Mouse (Mus musculus): ENCODE results near the gene Prrg2. TPM values are rescaled to one million over a fixed set of nuclear protein-coding genes. Genes with fewer than 3 reads are reported as not detected.
"Not testable (repeated sequence)": the region's sequence is repeated elsewhere in the genome, so short reads cannot be mapped to it uniquely, and the experiment has no call there.

The Prrg2 gene
- polyA plus RNA-seq, 1 experiment from 2014 or later, result 9.9 TPM

DNA sequence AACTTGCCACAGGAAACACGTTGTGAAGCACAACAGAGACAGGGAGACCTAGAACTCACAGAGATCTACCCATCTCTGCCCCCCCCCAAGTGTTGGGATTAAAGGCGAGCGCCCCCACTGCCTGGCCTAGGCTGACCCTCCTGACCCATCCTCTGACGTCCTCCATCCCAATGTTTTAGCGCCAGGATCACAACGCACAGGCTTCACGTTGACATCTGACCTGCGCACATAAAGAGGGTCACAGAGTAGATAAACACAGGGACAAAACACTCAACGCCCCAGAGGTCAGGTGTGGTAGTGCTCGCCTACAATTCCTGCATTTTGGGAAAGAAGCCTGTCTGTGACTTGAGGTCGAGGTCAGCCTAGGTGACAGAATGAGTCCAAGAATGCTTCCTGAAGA, 25.8 kb downstream of the Prrg2 start:
- DNase-seq (ENCODE audit: low spot score), result no peak

DNA sequence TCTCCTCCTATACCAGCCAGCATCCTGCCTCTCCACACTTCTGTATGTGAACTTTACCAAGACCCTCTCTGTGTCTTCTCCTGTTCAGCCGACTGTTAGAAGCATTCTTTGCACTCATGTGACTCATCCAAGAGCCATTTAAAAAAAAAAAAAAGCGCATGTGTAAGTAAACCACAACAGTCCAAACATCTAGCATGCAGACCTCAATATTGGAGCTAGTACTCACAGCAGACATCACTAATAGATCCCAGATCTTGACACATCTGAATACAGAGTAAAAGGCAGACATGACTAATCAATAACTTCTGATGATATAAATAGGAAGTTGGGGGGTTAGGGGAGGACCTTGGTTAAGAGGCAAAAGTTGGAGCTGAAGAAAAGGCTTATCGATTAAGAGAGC, 26.8 kb downstream of the Prrg2 start:
- DNase-seq (ENCODE audit: low spot score), result no peak

DNA sequence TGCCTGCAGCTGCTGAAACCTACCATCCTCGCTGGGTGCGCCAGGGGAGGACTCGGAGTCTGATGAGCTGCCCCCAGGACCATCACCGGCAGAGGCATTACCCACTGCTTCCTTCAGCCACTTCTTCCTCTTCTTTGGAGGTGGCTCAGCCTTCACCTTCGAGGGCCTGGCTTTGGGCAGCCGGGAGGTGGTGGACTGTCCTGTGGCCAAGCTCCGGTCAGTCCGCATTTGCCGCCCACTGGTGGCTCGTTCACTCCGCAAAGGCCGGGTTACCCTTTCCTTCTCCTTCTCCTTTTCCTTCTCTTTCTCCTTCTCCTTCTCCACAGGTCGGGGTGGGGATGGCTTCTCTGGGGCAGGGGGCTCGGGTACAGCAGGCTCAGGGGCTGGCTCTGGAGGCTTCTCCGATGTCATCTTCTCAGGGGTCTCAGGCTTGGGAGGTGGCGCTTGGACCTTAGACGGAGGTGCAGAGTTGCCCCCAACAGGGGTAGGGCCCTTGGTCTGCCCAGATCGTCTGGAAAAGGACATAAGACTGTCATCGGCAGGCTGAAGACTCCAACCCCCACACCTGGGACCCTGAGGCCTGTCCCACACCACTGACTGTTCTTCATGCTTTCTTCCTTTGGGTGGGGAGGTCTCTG, 28.6 kb downstream of the Prrg2 start:
- DNase-seq (ENCODE audit: low spot score), result no peak

DNA sequence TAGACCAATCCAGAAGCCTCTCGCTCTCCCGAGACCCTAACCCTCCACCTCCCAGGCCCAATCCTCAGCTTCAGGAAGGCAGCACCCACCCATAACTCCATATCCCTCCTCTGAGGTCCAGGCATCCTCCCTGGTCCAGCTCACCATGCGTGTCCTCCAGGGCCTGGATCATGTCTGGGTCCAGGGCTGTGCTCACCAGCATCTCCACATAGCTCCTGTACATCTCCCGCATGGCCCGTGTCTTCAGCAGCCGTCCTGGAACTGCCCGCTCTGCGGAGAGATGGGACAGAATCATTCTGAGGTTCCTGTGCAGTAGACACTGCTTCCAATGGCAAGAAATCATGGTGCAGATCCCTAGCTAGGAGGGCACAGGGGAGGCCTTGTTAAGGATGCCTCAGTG, 31.6 kb downstream of the Prrg2 start:
- no peak for DNase-seq (ENCODE audit: low spot score)

GRCm38 (mm10) chr7:45029995-45030394, 32.5 kb downstream of the Prrg2 start:
- no peak for DNase-seq (ENCODE audit: low spot score)

- DNase-seq (ENCODE audit: low spot score), result no peak
Observed at GRCm38 (mm10) chr7:45028351-45028750, 34.1 kb downstream of the Prrg2 start.

DNA sequence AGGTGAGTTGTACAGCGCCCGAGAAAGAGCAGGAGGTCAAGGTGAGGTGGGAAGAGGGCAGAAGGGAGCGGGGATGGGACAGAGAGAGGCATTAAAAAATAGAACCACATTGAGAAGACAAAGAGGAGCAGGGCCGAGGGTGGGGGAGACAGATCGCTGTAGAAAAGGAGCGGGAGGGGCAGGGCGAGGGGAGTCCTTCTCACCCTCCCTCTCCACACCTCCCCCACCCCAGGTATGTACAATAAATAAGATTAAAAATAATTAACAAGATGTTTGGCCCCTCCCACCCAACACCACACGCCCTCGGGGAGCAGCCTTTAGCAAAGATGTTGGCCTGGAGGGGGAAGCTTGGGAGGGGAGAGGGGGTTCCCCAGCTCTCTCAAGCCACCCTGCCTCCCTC, 34.7 kb downstream of the Prrg2 start:
- DNase-seq (ENCODE audit: low spot score), result no peak

DNA sequence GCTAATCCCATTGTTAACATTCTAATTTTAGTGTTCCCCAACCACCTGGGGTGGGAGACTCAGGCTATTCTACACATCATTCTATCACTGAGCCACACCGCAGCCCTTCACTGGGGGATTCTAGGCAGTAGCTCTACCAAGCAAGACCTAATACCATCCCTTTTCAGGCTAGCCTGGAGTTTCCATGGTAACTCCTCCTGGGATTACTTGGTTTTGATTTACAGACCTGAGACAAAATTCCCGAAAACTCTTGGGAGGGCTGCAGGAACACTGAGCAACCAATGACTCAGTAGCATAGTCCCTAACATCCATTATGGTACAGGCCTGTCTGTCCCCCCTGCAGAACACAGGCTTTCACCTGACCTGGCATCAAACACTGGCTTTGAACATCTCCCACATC, 36.2 kb downstream of the Prrg2 start:
- DNase-seq (ENCODE audit: low spot score), result no peak

- no peak for DNase-seq (ENCODE audit: low spot score)
Observed at GRCm38 (mm10) chr7:45025601-45026220, 36.8 kb downstream of the Prrg2 start.

DNA sequence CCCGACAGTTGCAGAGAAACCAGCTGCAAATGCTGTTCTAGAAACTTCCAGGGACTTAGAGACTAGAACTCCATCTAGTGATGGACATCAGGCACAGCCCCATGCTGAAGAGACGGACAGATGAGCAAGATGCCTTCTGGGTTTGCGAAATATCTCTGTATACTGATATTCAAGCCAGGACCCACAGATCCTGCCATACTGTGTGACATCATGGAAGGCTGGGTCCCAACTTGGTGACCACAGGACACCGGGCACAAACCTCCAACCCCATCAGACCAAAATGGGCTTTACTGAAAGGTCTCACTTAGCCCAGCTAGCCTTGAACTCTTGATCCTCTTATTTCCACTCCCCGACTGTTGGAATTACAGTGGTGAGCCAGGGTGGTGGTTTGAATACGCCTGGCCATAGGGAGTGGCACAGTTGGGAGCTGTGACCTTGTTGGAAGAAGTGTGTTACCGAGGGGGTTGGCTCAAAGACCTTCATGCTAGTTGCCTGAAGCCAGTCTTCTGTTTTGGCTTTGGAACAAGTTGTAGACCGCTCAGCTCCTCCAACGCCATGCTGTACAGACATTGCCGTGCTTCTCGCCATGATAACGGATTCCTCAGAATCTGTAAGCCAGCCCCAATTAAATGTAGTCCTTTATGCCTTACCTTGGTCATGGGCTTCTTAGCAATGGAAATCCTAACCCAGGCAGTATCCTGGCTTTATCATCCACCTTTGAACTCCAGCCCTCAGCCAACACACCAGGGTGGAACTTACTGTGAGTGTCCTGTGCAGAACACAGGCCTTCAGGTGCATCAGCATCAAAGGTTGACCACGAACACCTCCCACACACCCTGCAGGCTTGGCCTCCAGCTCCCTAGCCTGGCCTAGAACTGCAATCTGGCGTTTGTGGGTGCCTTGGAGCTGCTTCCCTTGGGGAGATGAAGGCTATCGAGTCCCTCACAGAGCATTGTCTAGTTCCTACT, 37.9 kb downstream of the Prrg2 start:
- DNase-seq (ENCODE audit: low spot score), result no peak

- DNase-seq (ENCODE audit: low spot score), result not testable (repeated sequence)
Observed at GRCm38 (mm10) chr7:45023711-45024110, 38.8 kb downstream of the Prrg2 start.

- no peak for DNase-seq (ENCODE audit: low spot score)
Observed at GRCm38 (mm10) chr7:45020225-45020624, 42.3 kb downstream of the Prrg2 start.

DNA sequence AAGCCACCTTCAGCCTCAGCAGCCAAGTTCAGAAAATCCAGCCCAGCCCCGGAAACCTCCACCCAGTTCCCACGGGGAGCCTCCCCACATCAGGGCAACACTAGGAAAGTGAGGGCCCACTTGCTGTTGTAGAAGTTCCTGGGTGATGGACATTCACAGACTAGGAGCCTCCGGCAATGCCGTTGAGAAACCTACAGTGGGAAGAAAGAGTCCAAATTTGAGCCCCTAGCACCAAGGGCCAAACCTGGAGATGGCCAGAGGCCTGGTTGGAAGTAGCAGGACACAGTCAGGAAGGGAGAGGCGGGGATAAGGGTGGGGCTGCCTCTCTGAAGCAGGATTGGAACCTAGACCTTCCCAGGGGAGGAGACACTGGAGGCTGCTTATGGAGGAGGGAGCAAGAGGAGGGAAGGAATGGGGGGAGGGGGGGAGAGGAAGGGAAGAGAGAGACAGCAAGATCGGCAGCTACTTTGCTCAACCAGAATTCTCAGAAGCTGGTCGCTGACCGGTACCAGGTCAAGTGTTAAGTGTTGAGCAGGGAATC, 43.4 kb downstream of the Prrg2 start:
- no peak for DNase-seq (ENCODE audit: low spot score)

DNA sequence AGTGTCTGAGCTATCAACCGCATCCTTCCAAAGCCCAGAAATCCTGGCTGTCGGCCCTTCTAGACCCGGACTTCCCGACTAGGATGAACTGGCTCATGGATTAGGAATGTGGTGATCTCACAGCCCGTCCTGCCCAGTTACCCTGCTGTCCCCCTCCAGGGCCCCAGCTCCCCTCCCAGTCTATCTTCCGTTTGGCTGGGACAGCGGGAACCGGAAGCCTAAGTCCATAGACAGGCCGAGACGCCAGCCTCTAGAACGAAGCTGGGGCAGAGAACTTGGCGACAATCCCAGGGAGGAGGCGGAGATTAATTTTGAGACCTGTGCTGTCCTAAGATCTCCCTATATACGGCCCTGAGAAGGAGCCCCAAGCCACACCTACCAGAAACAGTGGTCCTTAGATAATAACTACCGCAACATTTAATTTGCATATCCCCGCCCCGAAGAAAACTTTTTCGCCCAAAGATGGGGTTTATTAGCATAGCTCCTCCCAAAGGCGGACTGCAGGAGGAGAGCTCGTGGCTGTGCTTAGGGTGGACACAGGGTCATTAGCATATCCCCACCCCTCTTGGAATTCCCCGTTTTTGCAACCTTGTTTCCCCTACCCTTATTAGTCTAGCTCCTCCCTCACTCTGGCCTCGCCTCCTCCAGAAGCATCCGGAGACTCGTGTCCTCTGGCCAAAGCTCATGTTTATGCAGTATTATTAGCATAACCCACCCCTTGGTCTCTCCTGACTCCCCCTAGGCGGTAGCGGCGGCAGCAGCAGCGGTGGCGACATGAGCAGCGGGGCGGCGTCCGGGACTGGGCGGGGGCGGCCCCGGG, 45.0 kb downstream of the Prrg2 start, which contains the start of gene Rras:
Gene Rras (plus strand): TSS at position 720 of the 820 bp plus-strand sequence.
- peak; percentile 86 for DNase-seq (ENCODE audit: low spot score)

- peak; percentile 18 for DNase-seq (ENCODE audit: low spot score)
Observed at GRCm38 (mm10) chr7:45016761-45017160, 45.7 kb downstream of the Prrg2 start.

DNA sequence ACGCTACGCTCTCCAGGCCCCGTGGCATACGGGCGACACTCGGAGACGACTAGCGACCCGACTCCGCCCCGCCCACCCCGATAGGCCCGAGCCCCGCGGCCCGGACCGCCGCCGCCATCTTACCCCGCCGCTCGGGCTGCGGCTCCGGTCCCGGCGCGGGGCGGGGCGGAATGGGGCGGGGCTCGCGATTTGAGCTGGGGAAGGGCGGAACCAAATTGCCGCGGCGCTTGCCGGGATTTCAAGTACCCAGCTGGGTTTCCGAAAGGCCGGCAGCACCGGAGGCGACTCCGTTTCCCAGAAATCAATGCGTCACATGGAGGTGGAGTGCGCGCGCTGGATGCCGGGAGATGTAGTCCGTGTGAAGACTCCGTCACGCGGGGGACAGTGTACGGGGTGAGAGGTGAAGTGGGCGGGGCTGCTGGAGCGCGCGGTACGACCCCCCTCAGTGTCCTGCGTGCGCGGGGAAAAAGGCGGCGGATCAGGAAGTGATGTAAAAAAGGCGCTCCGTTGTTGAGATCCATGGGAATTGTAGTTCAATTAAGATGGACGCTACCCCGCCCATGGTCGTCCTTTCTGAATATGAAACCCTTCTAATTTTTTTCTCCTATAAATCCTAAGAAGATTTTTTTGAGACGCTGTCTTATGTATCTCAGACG, 46.4 kb downstream of the Prrg2 start, which contains the start of gene Scaf1:
Gene Scaf1 (minus strand): TSS at position 407 of the 656 bp plus-strand sequence.
- DNase-seq (ENCODE audit: low spot score), result peak; percentile 100

- no peak for DNase-seq (ENCODE audit: low spot score)
Observed at GRCm38 (mm10) chr7:45015344-45015956, 47.0 kb downstream of the Prrg2 start.

DNA sequence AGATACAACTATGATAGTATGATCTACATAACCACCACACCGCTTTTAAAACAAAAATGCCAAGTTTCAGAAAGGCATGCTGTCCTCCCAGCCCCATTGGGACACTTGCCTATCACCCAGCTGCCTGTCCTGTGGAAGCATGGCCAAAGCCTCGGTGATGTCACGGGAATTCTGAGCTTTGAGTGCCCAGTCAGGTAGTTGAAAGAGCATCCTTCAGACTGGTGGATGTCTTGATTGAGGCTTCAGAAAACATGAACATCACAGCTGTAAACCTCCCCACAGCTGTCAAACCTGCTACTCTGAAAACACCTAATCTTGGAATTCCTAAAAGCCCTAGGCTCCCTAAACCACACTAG, 48.4 kb downstream of the Prrg2 start:
- no peak for DNase-seq (ENCODE audit: low spot score)

DNA sequence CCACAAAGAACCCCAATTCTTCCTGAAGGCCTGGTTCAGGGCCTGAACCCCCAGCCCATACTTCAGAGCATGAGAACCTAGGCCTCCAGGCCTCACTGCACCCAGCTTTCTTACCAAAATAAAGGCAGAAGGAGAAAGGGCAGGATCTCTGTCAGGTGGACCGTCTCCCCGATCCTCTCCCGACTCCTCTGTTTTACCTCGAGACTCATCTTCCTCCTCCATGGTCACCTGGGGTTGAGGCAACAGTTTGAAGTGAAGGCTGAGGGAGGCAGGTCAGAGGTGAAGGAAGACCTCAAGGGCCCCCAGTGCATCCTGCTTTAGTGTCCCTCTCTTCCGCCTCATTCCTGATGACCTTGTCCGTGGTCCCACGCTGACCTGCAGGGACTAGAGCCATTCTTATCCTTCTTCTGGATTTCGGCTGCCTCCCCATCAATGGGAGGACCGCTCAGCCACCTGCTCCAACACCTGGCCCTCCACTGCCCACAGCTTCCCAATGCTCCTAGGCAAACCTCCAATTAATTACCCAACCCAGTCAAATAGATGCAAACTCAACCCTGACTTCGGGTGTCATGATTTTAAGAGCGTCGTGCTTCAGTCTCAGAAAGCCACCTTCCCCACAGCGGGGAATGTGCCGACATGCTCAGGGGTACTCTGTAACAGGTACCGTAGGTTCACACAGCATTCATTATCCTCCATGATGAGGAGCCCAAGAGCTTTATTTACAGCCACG, 48.9 kb downstream of the Prrg2 start:
- DNase-seq (ENCODE audit: low spot score), result no peak

Data from thymus, postnatal 0 days (tissue).